Mouse (Mus musculus): ENCODE measurements around the gene Tax1bp1. TPM values are rescaled to one million over a fixed set of nuclear protein-coding genes. Genes with fewer than 3 reads are reported as not detected.
A peak's percentile ranks its signal among the peaks of the same experiment; 100 is the strongest.

The Tax1bp1 gene
- total RNA-seq, 2 experiments from 2014 or later, result 122 to 136 TPM

- DNase-seq (ENCODE audit: extremely low spot score in 1 of 2, low spot score in 2 of 2), result no peak
- TF ChIP-seq CTCF (IDR thresholded peaks at IDR 0.05), result no peak
- intact Hi-C loops (cut with DNase I), result no loop called here
- Histone ChIP-seq H3K27ac (no peak overlapping the region), H3K4me3 (no peak overlapping the region)
Observed at GRCm38 (mm10) chr6:52777034-52777433, 63.5 kb downstream of the Tax1bp1 start.

GRCm38 (mm10) chr6:52778523-52778922, 65.0 kb downstream of the Tax1bp1 start:
- no peak for TF ChIP-seq CTCF (IDR thresholded peaks at IDR 0.05)
- intact Hi-C loops (cut with DNase I), result no loop called here
- no peak for DNase-seq (ENCODE audit: extremely low spot score in 1 of 2, low spot score in 2 of 2)
- Histone ChIP-seq H3K4me3 (no peak overlapping the region), H3K27ac (no peak overlapping the region)

GRCm38 (mm10) chr6:52779546-52779945, 66.0 kb downstream of the Tax1bp1 start:
- H3K4me3 ChIP-seq, result no peak overlapping the region
- no peak for TF ChIP-seq CTCF (IDR thresholded peaks at IDR 0.05)
- no peak overlapping the region for H3K27ac ChIP-seq
- intact Hi-C loops (cut with DNase I), result no loop called here
- DNase-seq (ENCODE audit: extremely low spot score in 1 of 2, low spot score in 2 of 2), result no peak

- H3K27ac ChIP-seq, result no peak overlapping the region
- intact Hi-C loops (cut with DNase I), result no loop called here
- TF ChIP-seq CTCF (IDR thresholded peaks at IDR 0.05), result no peak
- no peak for DNase-seq (ENCODE audit: extremely low spot score in 1 of 2, low spot score in 2 of 2)
- H3K4me3 ChIP-seq, result no peak overlapping the region
Observed at GRCm38 (mm10) chr6:52790316-52790715, 76.8 kb downstream of the Tax1bp1 start.

GRCm38 (mm10) chr6:52790781-52791180, 77.3 kb downstream of the Tax1bp1 start:
- H3K27ac ChIP-seq, result no peak overlapping the region
- no peak overlapping the region for H3K4me3 ChIP-seq
- intact Hi-C loops (cut with DNase I), result no loop called here
- no peak for DNase-seq (ENCODE audit: extremely low spot score in 1 of 2, low spot score in 2 of 2)
- no peak for TF ChIP-seq CTCF (IDR thresholded peaks at IDR 0.05)

- intact Hi-C loops (cut with DNase I), result no loop called here
- no peak overlapping the region for H3K27ac ChIP-seq
Observed at GRCm38 (mm10) chr6:52792455-52792854, 78.9 kb downstream of the Tax1bp1 start.

GRCm38 (mm10) chr6:52795029-52795841, 81.7 kb downstream of the Tax1bp1 start:
- H3K4me3 ChIP-seq, result no peak overlapping the region
- no peak for TF ChIP-seq CTCF (IDR thresholded peaks at IDR 0.05)
- DNase-seq (ENCODE audit: extremely low spot score in 1 of 2, low spot score in 2 of 2), result no peak

More at GRCm38 (mm10) chr6:52792455-52792854, 78.9 kb downstream of the Tax1bp1 start:
- H3K4me3 ChIP-seq, result no peak overlapping the region
- no peak for TF ChIP-seq CTCF (IDR thresholded peaks at IDR 0.05)
- no peak for DNase-seq (ENCODE audit: extremely low spot score in 1 of 2, low spot score in 2 of 2)

GRCm38 (mm10) chr6:52796035-52796598, 82.6 kb downstream of the Tax1bp1 start:
- intact Hi-C loops (cut with DNase I), result loop anchor here (2.0 kb wide), 1 partner anchor 25 kb away; no protein-coding TSS in a partner anchor
- H3K4me3 ChIP-seq, result no peak overlapping the region
- peak in 1 of 2 experiments; percentile 28 for DNase-seq (ENCODE audit: extremely low spot score in 1 of 2, low spot score in 2 of 2)
- no peak for TF ChIP-seq CTCF (IDR thresholded peaks at IDR 0.05)
- peak overlapping the region; percentile 48; the same call in 1 of the 2 replicates for H3K27ac ChIP-seq

More at GRCm38 (mm10) chr6:52795029-52795841, 81.7 kb downstream of the Tax1bp1 start:
- peak overlapping the region; percentile 55; the same call in 1 of the 2 replicates for H3K27ac ChIP-seq
- intact Hi-C loops (cut with DNase I), result no loop called here

GRCm38 (mm10) chr6:52796691-52797090, 83.2 kb downstream of the Tax1bp1 start:
- TF ChIP-seq CTCF (IDR thresholded peaks at IDR 0.05), result no peak
- intact Hi-C loops (cut with DNase I), result loop anchor here (2.0 kb wide), 1 partner anchor 24 kb away; no protein-coding TSS in a partner anchor
- Histone ChIP-seq H3K4me3 (no peak overlapping the region), H3K27ac (no peak overlapping the region)
- DNase-seq (ENCODE audit: extremely low spot score in 1 of 2, low spot score in 2 of 2), result no peak

GRCm38 (mm10) chr6:52797252-52797800, 83.8 kb downstream of the Tax1bp1 start:
- intact Hi-C loops (cut with DNase I), result loop anchor here (2.0 kb wide), 1 partner anchor 23 kb away; no protein-coding TSS in a partner anchor
- H3K4me3 ChIP-seq, result no peak overlapping the region
- TF ChIP-seq CTCF (IDR thresholded peaks at IDR 0.05), result peak; percentile 3; the same call in 1 of the 2 replicates
- H3K27ac ChIP-seq, result no peak overlapping the region
- no peak for DNase-seq (ENCODE audit: extremely low spot score in 1 of 2, low spot score in 2 of 2)

GRCm38 (mm10) chr6:52802181-52802580, 88.7 kb downstream of the Tax1bp1 start:
- Histone ChIP-seq H3K4me3 (no peak overlapping the region), H3K27ac (no peak overlapping the region)
- DNase-seq (ENCODE audit: extremely low spot score in 1 of 2, low spot score in 2 of 2), result no peak
- TF ChIP-seq CTCF (IDR thresholded peaks at IDR 0.05), result no peak
- intact Hi-C loops (cut with DNase I), result no loop called here

GRCm38 (mm10) chr6:52805237-52805856, 91.8 kb downstream of the Tax1bp1 start:
- no peak for TF ChIP-seq CTCF (IDR thresholded peaks at IDR 0.05)
- intact Hi-C loops (cut with DNase I), result no loop called here
- Histone ChIP-seq H3K4me3 (no peak overlapping the region), H3K27ac (no peak overlapping the region)
- no peak for DNase-seq (ENCODE audit: extremely low spot score in 1 of 2, low spot score in 2 of 2)

Other genes starting within 250 kb of the Tax1bp1 start
- gene Hibadh, start 73.3 kb upstream of the Tax1bp1 start, total RNA-seq (2021), result 10 to 100 TPM; 46.5 to 49.3 TPM

Measured in left cerebral cortex, adult 2 months (tissue).